Mouse (Mus musculus) forebrain, embryonic 16.5 days (tissue): ENCODE measurements around the gene Hist1h2ai. TPM values are rescaled to one million over a fixed set of nuclear protein-coding genes. Genes with fewer than 3 reads are reported as not detected.

Experiments
- microRNA-seq: library from miRNA; unstranded; fragments of <30 nt; microRNA quantifications from one replicate; pipeline ENCODE4, GENCODE M21; 2017
- polyA plus RNA-seq: library from polyadenylated mRNA; unstranded; fragments of >200 nt; fragmentation: Nextera tagmentation; extraction: Ambion mirVana; gene quantifications from 2 replicates; pipeline ENCODE4 v1.2.1, GENCODE M21; 2015

Gene Hist1h2ai
- polyA plus RNA-seq, 1 experiment from 2014 or later, result 12.5 TPM

Small RNA genes within 50 kb of the gene (microRNA-seq; reads per million reads assigned to microRNA genes)
- gene Gm44357 (not detected), gene Gm44367 (not detected), gene Gm44454 (not detected)

Other genes with a start within 250 kb of the Hist1h2ai start
- 2.8 and 4.3 TPM in 2 replicates for gene Nkapl, start 247.9 kb upstream of the Hist1h2ai start, polyA plus RNA-seq
- 10.1 and 10.7 TPM in 2 replicates for gene Zkscan4, start 237.5 kb upstream of the Hist1h2ai start, polyA plus RNA-seq
- gene Gm10065, start 237.0 kb upstream of the Hist1h2ai start, polyA plus RNA-seq, result not detected in 2 replicates
- gene AK157302, start 221.2 kb upstream of the Hist1h2ai start, polyA plus RNA-seq, result 0.35 and 0.48 TPM in 2 replicates
- gene Gm11273, start 215.0 kb upstream of the Hist1h2ai start, polyA plus RNA-seq, result 7.4 and 8.0 TPM in 2 replicates
- 6.9 and 8.0 TPM in 2 replicates for gene Zkscan8, start 185.3 kb upstream of the Hist1h2ai start, polyA plus RNA-seq
- gene Olfr1366, start 173.6 kb upstream of the Hist1h2ai start, polyA plus RNA-seq, result 0.15 and 0.29 TPM in 2 replicates
- gene Olfr1535, start 156.5 kb upstream of the Hist1h2ai start, polyA plus RNA-seq, result 0.07 TPM in 1 of 2 replicates, not detected in the other
- not detected in 2 replicates for gene Olfr1364, start 134.7 kb upstream of the Hist1h2ai start, polyA plus RNA-seq
- not detected in 2 replicates for gene Olfr1362, start 102.4 kb upstream of the Hist1h2ai start, polyA plus RNA-seq
- 0.06 TPM in 1 of 2 replicates, not detected in the other for gene Olfr11, start 73.9 kb upstream of the Hist1h2ai start, polyA plus RNA-seq
- gene Olfr1361, start 53.0 kb upstream of the Hist1h2ai start, polyA plus RNA-seq, result not detected in 2 replicates
- not detected in 2 replicates for gene Olfr1360, start 39.0 kb upstream of the Hist1h2ai start, polyA plus RNA-seq
- not detected in 2 replicates for gene Olfr1359, start 18.3 kb upstream of the Hist1h2ai start, polyA plus RNA-seq
- gene Hist1h2bl, start 279 bp upstream of the Hist1h2ai start, polyA plus RNA-seq, result 1.9 TPM in 1 of 2 replicates, not detected in the other
- gene Hist1h3h, start 1.2 kb downstream of the Hist1h2ai start, polyA plus RNA-seq, result 2.2 and 3.7 TPM in 2 replicates
- gene Hist1h2bm, start 5.6 kb downstream of the Hist1h2ai start, polyA plus RNA-seq, result 1.2 and 2.2 TPM in 2 replicates
- gene Hist1h4j, start 18.6 kb downstream of the Hist1h2ai start, polyA plus RNA-seq, result 0.94 and 1.2 TPM in 2 replicates
- 1.5 and 1.6 TPM in 2 replicates for gene Hist1h4k, start 34.1 kb downstream of the Hist1h2ai start, polyA plus RNA-seq
- 12.3 and 18.7 TPM in 2 replicates for gene Hist1h2ak, start 37.4 kb downstream of the Hist1h2ai start, polyA plus RNA-seq
- gene Hist1h2bn, start 37.7 kb downstream of the Hist1h2ai start, polyA plus RNA-seq, result 0.85 and 2.3 TPM in 2 replicates
- 6.5 and 7.8 TPM in 2 replicates for gene Hist1h1b, start 64.2 kb downstream of the Hist1h2ai start, polyA plus RNA-seq
- gene Hist1h3i, start 66.9 kb downstream of the Hist1h2ai start, polyA plus RNA-seq, result 49.1 and 60.2 TPM in 2 replicates
- gene Hist1h2an, start 70.8 kb downstream of the Hist1h2ai start, polyA plus RNA-seq, result 1.7 TPM in 1 of 2 replicates, not detected in the other
- 2.0 TPM in 1 of 2 replicates, not detected in the other for gene Hist1h2bp, start 71.0 kb downstream of the Hist1h2ai start, polyA plus RNA-seq
- gene Hist1h2bq, start 93.8 kb downstream of the Hist1h2ai start, polyA plus RNA-seq, result 7.9 and 8.0 TPM in 2 replicates
- not detected in 2 replicates for gene Hist1h2ao, start 94.0 kb downstream of the Hist1h2ai start, polyA plus RNA-seq
- gene Hist1h4m, start 95.3 kb downstream of the Hist1h2ai start, polyA plus RNA-seq, result not detected in 2 replicates
- 5.9 and 6.4 TPM in 2 replicates for gene Hist1h4n, start 115.8 kb downstream of the Hist1h2ai start, polyA plus RNA-seq
- gene Hist1h2ap, start 117.1 kb downstream of the Hist1h2ai start, polyA plus RNA-seq, result 1,189 and 1,296 TPM in 2 replicates
- 7.8 and 8.3 TPM in 2 replicates for gene Hist1h2br, start 117.3 kb downstream of the Hist1h2ai start, polyA plus RNA-seq
- gene Zfp184, start 228.7 kb downstream of the Hist1h2ai start, polyA plus RNA-seq, result 24.8 and 25.7 TPM in 2 replicates